ENCODE assay signal across 12 mouse cellular contexts in genomic region chr5:98179606-98180005, GRCm38 (mm10). TPM values are rescaled to one million over a fixed set of nuclear protein-coding genes. Genes with fewer than 3 reads are reported as not detected.
DNase-seq lines count a peak whose midpoint lies in the region; ATAC-seq and TF ChIP-seq lines count a peak whose summit lies in the region.
"Had no signal": no experiment of that assay in that cellular context is flagged by ENCODE, and none has a peak within 500 bp of the region (broad histone marks: within the 10 kb centered on the region; RNA-seq: fewer than 3 reads in every experiment).

No protein-coding gene starts in this region.

- H3K36me3 ChIP-seq in forebrain, embryonic 12.5 days (replicated peaks) = no peaks in the 10 kb centered on the region
- H3K36me3 ChIP-seq in limb, embryonic 10.5 days = no peaks in the 10 kb centered on the region
- no peaks in the 10 kb centered on the region for H3K36me3 ChIP-seq in neural tube, embryonic 15.5 days
- H3K36me3 ChIP-seq: embryonic facial prominence, embryonic 15.5 days had no signal

- DNase-seq in left cerebral cortex, adult 2 months (ENCODE audit: extremely low spot score in 1 of 2, low spot score in 2 of 2) = peak in 1 of 2 experiments; percentile 36
- no peak for DNase-seq in left cerebral cortex, adult 9 months (ENCODE audit: low spot score in 2 of 2)
- DNase-seq in limb, embryonic 10.5 days (ENCODE audit: low spot score) = peak; percentile 47
- no peak for DNase-seq in thymus, postnatal 0 days (ENCODE audit: low spot score)
- no peak for DNase-seq in ovary, postnatal 36 days (ENCODE audit: low spot score)
- no peak for DNase-seq in heart, postnatal 14 days
- DNase-seq: kidney, postnatal 4 days; lung, adult 2 months had no signal

- H3K27ac ChIP-seq in left cerebral cortex, adult 2 months = peak overlapping the region; percentile 91
- no peak overlapping the region for H3K27ac ChIP-seq in forebrain, embryonic 12.5 days
- no peak overlapping the region for H3K27ac ChIP-seq in limb, embryonic 10.5 days
- H3K27ac ChIP-seq in neural tube, embryonic 15.5 days (replicated peaks) = peak overlapping the region; percentile 82; the same call in 1 of the 2 replicates
- H3K27ac ChIP-seq: embryonic facial prominence, embryonic 15.5 days had no signal

- H3K9ac ChIP-seq in forebrain, embryonic 12.5 days = peak overlapping the region; percentile 7; the same call in 1 of the 2 replicates
- H3K9ac ChIP-seq in neural tube, embryonic 15.5 days (replicated peaks) = no peak overlapping the region
- H3K9ac ChIP-seq: embryonic facial prominence, embryonic 15.5 days had no signal

- under 1% methylated on average over 12 of the region's 12 CpGs for WGBS in forebrain, embryonic 12.5 days
- 2% methylated on average over 12 of the region's 12 CpGs for WGBS in limb, embryonic 10.5 days
- WGBS in neural tube, embryonic 15.5 days = 2% methylated on average over 12 of the region's 12 CpGs

- H3K4me1 ChIP-seq in forebrain, embryonic 12.5 days = peaks cover 42% of the 10 kb centered on the region
- peaks cover 17% of the 10 kb centered on the region for H3K4me1 ChIP-seq in limb, embryonic 10.5 days
- peaks cover 29% of the 10 kb centered on the region for H3K4me1 ChIP-seq in neural tube, embryonic 15.5 days

- no peaks in the 10 kb centered on the region for H3K9me3 ChIP-seq in forebrain, embryonic 12.5 days
- no peaks in the 10 kb centered on the region for H3K9me3 ChIP-seq in limb, embryonic 10.5 days (replicated peaks)
- H3K9me3 ChIP-seq in neural tube, embryonic 15.5 days (replicated peaks) = no peaks in the 10 kb centered on the region
- H3K9me3 ChIP-seq: embryonic facial prominence, embryonic 15.5 days had no signal

- intact Hi-C loops in left cerebral cortex, adult 2 months (cut with DNase I) = loop anchor here (10.0 kb wide), 2 partner anchors 245 to 535 kb away; no protein-coding TSS in a partner anchor
- intact Hi-C loops in heart, postnatal 14 days (cut with DNase I) = no loop called here

- peaks cover 93% of the 10 kb centered on the region for H3K27me3 ChIP-seq in forebrain, embryonic 12.5 days
- peaks cover 100% of the 10 kb centered on the region for H3K27me3 ChIP-seq in limb, embryonic 10.5 days (ENCODE audit: low read depth, poor library complexity, severe bottlenecking)
- H3K27me3 ChIP-seq in neural tube, embryonic 15.5 days (replicated peaks) = peaks cover 43% of the 10 kb centered on the region

- H3K4me3 ChIP-seq in left cerebral cortex, adult 2 months = peak overlapping the region; percentile 56; the same call in 1 of the 2 replicates
- peak overlapping the region; percentile 39 for H3K4me3 ChIP-seq in forebrain, embryonic 12.5 days (replicated peaks)
- no peak overlapping the region for H3K4me3 ChIP-seq in limb, embryonic 10.5 days
- peak overlapping the region; percentile 42 for H3K4me3 ChIP-seq in neural tube, embryonic 15.5 days (replicated peaks)
- H3K4me3 ChIP-seq: embryonic facial prominence, embryonic 15.5 days had no signal

- no peak; the same call in 1 of the 2 replicates for ATAC-seq in forebrain, embryonic 12.5 days (ENCODE audit: low FRiP score)
- no peak for ATAC-seq in neural tube, embryonic 15.5 days (ENCODE audit: low FRiP score)
- ATAC-seq: CD4-positive, CD25-positive, alpha-beta regulatory T cell, adult 4 months had no signal

- peak overlapping the region; percentile 56 for H3K4me2 ChIP-seq in forebrain, embryonic 12.5 days
- peak overlapping the region; percentile 90 for H3K4me2 ChIP-seq in neural tube, embryonic 15.5 days

- TF ChIP-seq CTCF in left cerebral cortex, adult 2 months (IDR thresholded peaks at IDR 0.05) = no peak

RNA-seq across cellular contexts. Expression of gene Prdm8, which starts 12.6 kb away (rescaled TPM):
- total RNA-seq in left cerebral cortex, adult 2 months (2021) = 10 to 100 TPM; 35.0 to 36.3 TPM
- 3.0 and 3.2 TPM in 2 replicates for polyA plus RNA-seq in forebrain, embryonic 12.5 days (2016; fragmentation: Nextera tagmentation; extraction: Ambion mirVana)
- 0.08 TPM in 1 of 2 replicates, not detected in the other for polyA plus RNA-seq in limb, embryonic 10.5 days (2016; fragmentation: Nextera tagmentation; extraction: Ambion mirVana)
- 3.6 and 3.9 TPM in 2 replicates for polyA plus RNA-seq in neural tube, embryonic 15.5 days (2015; fragmentation: Nextera tagmentation; extraction: Ambion mirVana)
- not detected in 2 replicates for polyA plus RNA-seq in thymus, postnatal 0 days (2015; fragmentation: Nextera tagmentation; extraction: Ambion mirVana)
- under 1 TPM; 0.29 to 0.36 TPM for total RNA-seq in heart, postnatal 14 days (2021)
- polyA plus RNA-seq: CD4-positive, CD25-positive, alpha-beta regulatory T cell, adult 4 months had no signal

Comparison
In these comparisons a context has a peak if more than half of its experiments do, and no peak if none do; other contexts are left out.
1. H3K27ac ChIP-seq: peak in left cerebral cortex, adult 2 months (single experiment) and neural tube, embryonic 15.5 days (single experiment); none in forebrain, embryonic 12.5 days (single experiment) and limb, embryonic 10.5 days (single experiment).